Mouse (Mus musculus) 416B (cell line): ENCODE measurements at regions not wholly inside any gene's neighbourhood (a gene's known extent, or its start where the extent isn't known, plus 50 kb on each side); places are given as distances from the start of the nearest gene placed in this dataset.

Source experiments
- DNase-seq: peaks from one replicate; pipeline ENCODE4 v3.0.0; 2011; ENCODE audit warnings: low read depth

GRCm38 (mm10) chr13:117152655-117153054 is 55.7 kb upstream of the Emb start:
- DNase-seq: no peak

- DNase-seq: peak; percentile 93
Observed at GRCm38 (mm10) chr13:117143828-117144227, 64.5 kb upstream of the Emb start.

- no peak for DNase-seq
Observed at GRCm38 (mm10) chr13:117143255-117143654, 65.1 kb upstream of the Emb start.

GRCm38 (mm10) chr13:117134352-117134751 is 74.0 kb upstream of the Emb start:
- DNase-seq: peak; percentile 65

- DNase-seq: no peak
Observed at GRCm38 (mm10) chr13:117132123-117132522, 76.2 kb upstream of the Emb start.

- no peak for DNase-seq
Observed at GRCm38 (mm10) chr13:117127813-117128549, 80.4 kb upstream of the Emb start.

GRCm38 (mm10) chr13:117127116-117127728 is 81.1 kb upstream of the Emb start:
- DNase-seq: peak; percentile 39

- no peak for DNase-seq
Observed at GRCm38 (mm10) chr13:117119636-117120035, 88.7 kb upstream of the Emb start.

- DNase-seq: no peak
Observed at GRCm38 (mm10) chr13:117114797-117115196, 89.5 kb upstream of the Parp8 start.

GRCm38 (mm10) chr13:117112424-117112823 is 87.1 kb upstream of the Parp8 start:
- no peak for DNase-seq

GRCm38 (mm10) chr13:117105151-117105660 is 79.9 kb upstream of the Parp8 start:
- no peak for DNase-seq

GRCm38 (mm10) chr13:117094773-117095172 is 69.4 kb upstream of the Parp8 start:
- DNase-seq: no peak

- no peak for DNase-seq
Observed at GRCm38 (mm10) chr13:117088629-117089028, 63.3 kb upstream of the Parp8 start.

GRCm38 (mm10) chr13:117082758-117083157 is 57.4 kb upstream of the Parp8 start:
- peak; percentile 83 for DNase-seq

GRCm38 (mm10) chr13:117079316-117079715 is 54.0 kb upstream of the Parp8 start:
- peak; percentile 74 for DNase-seq
